Mouse (Mus musculus): Measurements from ENCODE around the gene Egfr. TPM values are rescaled to one million over a fixed set of nuclear protein-coding genes. Genes with fewer than 3 reads are reported as not detected.

Gene Egfr
- total RNA-seq, 2 experiments from 2014 or later = 14.3 to 15.4 TPM

DNA sequence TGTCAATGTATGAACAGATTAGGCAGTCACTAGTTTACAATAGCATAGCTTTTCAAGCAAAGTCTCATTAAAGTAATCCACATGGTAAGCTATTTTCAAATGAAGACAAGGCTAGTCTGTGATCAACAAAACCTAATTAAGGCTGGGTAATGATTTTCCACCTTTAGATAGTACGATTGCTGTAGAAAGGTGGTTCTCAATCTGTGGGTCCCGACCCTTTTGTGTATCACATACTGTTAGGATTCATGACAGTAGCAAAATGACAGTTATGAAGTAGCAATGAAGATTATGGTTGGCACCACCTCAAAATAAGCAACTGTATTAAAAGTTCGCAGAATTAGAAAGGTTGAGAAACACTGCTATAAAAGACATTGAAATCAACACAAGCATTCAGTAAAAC lies 90.9 kb downstream of the Egfr start:
- no peak for TF ChIP-seq CTCF (IDR thresholded peaks at IDR 0.05)
- intact Hi-C loops (cut with DNase I) = no loop called here
- Histone ChIP-seq H3K27ac (no peak overlapping the region), H3K4me3 (no peak overlapping the region)
- no peak for DNase-seq (ENCODE audit: extremely low spot score in 1 of 2, low spot score in 2 of 2)

DNA sequence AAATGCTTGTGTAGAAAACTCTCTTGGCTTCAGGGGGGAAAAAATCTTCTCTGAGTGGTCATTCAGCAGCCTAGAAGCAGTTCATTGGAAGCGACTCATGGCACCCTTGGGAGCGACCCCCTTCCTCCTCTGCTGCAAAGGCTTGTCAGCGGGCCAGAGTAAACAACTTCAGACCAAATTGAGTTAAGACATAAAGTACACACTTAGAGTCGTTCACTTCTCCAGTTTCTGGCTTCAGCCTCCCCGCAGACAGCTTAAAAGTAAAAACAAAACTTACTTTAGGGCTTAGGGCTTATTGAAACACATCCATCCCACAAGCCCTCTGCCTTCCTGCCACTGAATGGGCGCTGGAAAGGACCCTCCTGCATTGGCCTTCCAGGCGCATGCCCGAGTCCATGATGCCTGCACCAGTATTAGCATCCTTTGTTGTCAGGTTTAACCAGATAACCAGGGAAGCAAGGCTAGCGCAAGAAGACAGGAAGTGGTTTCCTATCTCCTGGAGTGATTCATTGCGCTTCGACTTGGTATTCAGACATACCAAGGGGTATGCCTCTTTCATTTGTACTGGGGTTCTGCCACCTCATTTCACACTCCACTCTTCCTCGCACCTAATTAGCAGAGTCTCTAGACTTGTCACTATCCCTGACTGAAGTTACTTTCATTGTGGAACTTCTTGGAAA lies 92.0 kb downstream of the Egfr start:
- H3K27ac ChIP-seq = no peak overlapping the region

DNA sequence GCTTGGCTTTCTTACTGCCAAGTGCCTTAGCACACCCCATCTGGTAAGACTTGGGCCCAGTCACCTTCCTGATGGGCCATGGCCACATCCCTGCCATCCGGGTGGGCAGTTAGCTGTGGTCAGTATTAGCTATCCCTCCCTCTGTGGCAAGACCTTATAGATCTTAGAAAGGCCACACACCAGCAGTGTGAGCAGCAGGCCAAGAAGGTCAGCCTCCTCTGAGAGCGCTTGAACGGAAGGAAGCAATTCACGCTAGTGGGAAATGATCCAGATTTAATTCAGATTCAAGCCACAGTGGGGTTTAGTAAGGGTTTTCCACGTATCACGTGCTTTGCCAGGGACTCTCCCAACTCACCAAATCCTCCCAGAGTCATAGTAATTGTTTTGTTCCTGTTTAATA lies 96.9 kb downstream of the Egfr start:
- intact Hi-C loops (cut with DNase I) = loop anchor here (2.0 kb wide), 1 partner anchor 96 kb away; the partner anchor contains the start of gene Egfr
- no peak for DNase-seq (ENCODE audit: extremely low spot score in 1 of 2, low spot score in 2 of 2)
- TF ChIP-seq CTCF (IDR thresholded peaks at IDR 0.05) = no peak
- H3K4me3 ChIP-seq = no peak overlapping the region
- no peak overlapping the region; the same call in 1 of the 2 replicates for H3K27ac ChIP-seq

More for the DNA sequence above, 92.0 kb downstream of the Egfr start:
- no peak for DNase-seq (ENCODE audit: extremely low spot score in 1 of 2, low spot score in 2 of 2)
- TF ChIP-seq CTCF (IDR thresholded peaks at IDR 0.05) = no peak
- H3K4me3 ChIP-seq = no peak overlapping the region
- intact Hi-C loops (cut with DNase I) = no loop called here

DNA sequence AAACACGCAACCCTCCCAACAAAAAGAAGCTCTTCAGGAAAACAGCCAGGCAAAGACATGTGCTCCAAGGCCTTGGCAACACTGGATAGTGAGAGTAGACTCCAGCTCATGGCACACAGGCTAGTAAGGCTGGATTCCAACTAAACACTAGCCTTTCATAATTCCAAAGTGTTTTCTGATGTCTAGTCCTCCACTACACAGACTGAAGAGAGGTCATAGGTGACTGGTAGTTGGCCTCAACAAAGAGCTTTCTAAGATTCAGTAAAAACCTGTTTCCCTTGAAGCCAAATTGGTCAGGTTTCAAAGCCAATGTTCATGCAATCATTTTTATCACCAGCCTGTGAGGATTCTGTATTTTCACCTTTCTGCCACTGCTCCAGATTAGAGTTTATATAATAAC lies 99.4 kb downstream of the Egfr start:
- no peak for DNase-seq (ENCODE audit: extremely low spot score in 1 of 2, low spot score in 2 of 2)
- Histone ChIP-seq H3K4me3 (no peak overlapping the region), H3K27ac (no peak overlapping the region)
- intact Hi-C loops (cut with DNase I) = no loop called here
- TF ChIP-seq CTCF (IDR thresholded peaks at IDR 0.05) = no peak

DNA sequence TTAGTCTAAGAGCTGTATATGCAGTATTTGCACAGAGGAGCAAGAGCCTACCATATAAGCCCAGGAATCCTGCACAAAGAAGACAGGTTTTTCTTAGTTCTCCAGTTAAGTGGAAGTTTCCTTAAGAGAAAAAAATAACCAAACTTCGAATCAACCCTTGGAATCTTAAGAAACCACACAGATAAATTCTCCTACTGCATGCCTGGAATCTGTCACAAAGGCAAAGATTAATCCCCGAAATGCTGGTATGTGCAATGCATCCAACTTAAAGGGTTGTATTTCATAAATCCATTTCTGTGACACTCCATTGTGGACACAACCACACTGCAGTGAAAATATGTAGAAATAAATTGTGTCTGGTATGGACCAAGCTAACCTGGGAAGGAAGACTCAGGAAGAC lies 102.1 kb downstream of the Egfr start:
- DNase-seq (ENCODE audit: extremely low spot score in 1 of 2, low spot score in 2 of 2) = no peak
- Histone ChIP-seq H3K27ac (no peak overlapping the region), H3K4me3 (no peak overlapping the region)
- intact Hi-C loops (cut with DNase I) = no loop called here
- no peak for TF ChIP-seq CTCF (IDR thresholded peaks at IDR 0.05)

DNA sequence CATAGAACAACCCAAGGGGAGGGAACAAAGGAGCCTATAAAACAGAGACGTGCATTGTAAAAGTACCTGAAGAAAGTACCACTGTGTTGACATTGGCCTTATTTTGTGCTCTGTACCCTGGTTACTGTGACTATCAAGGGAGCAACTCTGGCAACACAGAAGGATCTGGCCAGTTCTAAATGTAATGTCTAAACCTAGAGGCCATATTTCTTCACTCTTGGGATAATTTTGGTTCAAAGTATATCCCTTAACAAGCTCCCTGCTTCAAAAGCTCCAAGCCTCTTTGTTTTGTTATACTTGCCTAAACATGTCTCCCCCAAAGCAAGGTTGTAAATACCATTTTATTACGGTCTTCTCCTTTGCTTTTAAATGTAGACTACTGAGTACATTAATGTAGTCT lies 105.3 kb downstream of the Egfr start:
- intact Hi-C loops (cut with DNase I) = no loop called here
- no peak overlapping the region for H3K4me3 ChIP-seq
- H3K27ac ChIP-seq = no peak overlapping the region
- no peak for DNase-seq (ENCODE audit: extremely low spot score in 1 of 2, low spot score in 2 of 2)
- no peak for TF ChIP-seq CTCF (IDR thresholded peaks at IDR 0.05)

DNA sequence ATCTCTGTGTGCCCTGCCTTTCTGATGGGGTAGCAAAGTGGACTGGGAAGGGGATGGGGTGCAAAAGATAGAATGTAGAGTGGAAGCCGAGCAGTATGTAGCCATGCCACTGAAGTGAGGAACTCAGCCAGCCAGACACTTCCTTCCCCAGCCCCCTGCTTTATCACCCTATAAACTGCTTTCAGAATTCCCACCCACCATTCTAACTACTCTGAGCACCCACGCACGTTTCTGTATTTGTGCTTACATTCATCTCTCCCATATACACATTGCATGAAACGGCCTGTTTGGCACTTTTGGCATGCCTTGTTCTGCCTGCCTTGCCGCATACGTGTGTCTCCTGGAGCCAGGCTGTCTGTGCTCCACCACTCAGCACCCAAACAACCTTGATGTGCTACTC lies 109.0 kb downstream of the Egfr start:
- no peak overlapping the region for H3K27ac ChIP-seq
- intact Hi-C loops (cut with DNase I) = loop anchor here (5.0 kb wide), 1 partner anchor 109 kb away; the partner anchor contains the start of gene Egfr
- no peak for TF ChIP-seq CTCF (IDR thresholded peaks at IDR 0.05)
- H3K4me3 ChIP-seq = no peak overlapping the region
- peak; percentile 18 to 29 for DNase-seq (ENCODE audit: extremely low spot score in 1 of 2, low spot score in 2 of 2)

DNA sequence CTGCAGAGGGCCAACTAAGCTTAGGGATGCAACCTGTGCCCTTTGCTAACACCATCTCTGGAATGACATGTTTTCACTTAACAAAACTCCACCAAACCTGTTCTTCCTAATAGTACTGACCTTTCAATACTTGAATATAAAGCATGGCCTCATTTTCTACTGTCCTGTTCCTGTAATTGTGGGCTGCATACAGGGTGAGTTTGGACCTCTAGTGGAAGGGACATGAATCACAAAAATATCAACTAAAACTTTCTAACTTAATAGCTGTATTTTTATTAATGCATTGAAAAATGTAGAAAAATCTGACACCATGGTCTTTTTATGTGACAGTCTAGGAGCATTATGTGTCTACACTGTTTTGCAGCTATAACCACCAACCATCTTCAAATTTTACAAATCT lies 111.5 kb downstream of the Egfr start:
- intact Hi-C loops (cut with DNase I) = loop anchor here (5.0 kb wide), 1 partner anchor 111 kb away; the partner anchor contains the start of gene Egfr
- peak; percentile 15 for TF ChIP-seq CTCF (IDR thresholded peaks at IDR 0.05)
- no peak for DNase-seq (ENCODE audit: extremely low spot score in 1 of 2, low spot score in 2 of 2)
- H3K27ac ChIP-seq = no peak overlapping the region
- no peak overlapping the region for H3K4me3 ChIP-seq

DNA sequence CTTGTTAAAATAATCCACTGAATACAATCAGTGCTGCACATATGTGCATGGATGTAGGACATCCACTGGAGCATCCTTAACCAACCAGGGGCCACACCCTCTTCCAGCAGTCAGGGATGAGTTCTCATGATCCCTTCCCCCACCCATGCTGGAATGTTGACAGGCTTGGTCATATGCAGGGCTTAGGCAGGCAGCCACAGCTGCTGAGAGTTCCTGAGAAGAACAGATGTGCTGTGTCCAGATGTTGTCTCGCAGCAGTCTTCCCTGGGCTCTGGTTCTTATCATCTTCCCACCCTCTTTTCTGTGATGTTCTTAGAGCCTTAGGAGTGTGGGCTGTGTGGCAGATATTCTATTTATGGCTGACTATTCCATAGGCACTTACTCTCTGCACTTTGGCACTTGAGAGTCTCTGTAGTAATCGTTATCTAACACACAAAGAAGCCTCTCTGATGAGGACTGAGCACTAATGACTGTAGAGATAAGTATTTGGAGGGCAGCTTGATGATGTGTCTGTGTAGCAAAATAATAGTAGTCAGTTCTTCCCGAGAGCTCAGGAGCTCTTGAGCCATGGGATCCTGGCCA lies 113.1 kb downstream of the Egfr start:
- TF ChIP-seq CTCF (IDR thresholded peaks at IDR 0.05) = no peak
- no peak overlapping the region for H3K4me3 ChIP-seq
- H3K27ac ChIP-seq = no peak overlapping the region
- DNase-seq (ENCODE audit: extremely low spot score in 1 of 2, low spot score in 2 of 2) = no peak
- intact Hi-C loops (cut with DNase I) = loop anchor here (5.0 kb wide), 1 partner anchor 113 kb away; the partner anchor contains the start of gene Egfr

DNA sequence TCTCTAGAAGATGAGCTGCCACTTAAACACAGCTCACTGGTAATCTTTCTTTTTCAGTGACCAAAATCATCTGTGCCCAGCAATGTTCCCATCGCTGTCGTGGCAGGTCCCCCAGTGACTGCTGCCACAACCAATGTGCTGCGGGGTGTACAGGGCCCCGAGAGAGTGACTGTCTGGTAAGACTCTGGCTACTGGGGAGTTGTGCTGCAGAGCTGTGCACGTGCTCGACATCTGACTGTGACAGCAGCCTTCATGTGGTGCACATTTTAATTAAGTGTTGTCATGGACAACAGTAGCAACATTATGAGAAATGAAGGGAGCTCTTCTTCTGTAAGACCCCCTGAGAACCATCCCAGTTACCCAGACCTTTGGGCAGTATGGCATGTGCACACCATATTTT lies 116.0 kb downstream of the Egfr start:
- DNase-seq (ENCODE audit: extremely low spot score in 1 of 2, low spot score in 2 of 2) = no peak
- no peak overlapping the region for H3K4me3 ChIP-seq
- intact Hi-C loops (cut with DNase I) = no loop called here
- no peak for TF ChIP-seq CTCF (IDR thresholded peaks at IDR 0.05)
- H3K27ac ChIP-seq = no peak overlapping the region

DNA sequence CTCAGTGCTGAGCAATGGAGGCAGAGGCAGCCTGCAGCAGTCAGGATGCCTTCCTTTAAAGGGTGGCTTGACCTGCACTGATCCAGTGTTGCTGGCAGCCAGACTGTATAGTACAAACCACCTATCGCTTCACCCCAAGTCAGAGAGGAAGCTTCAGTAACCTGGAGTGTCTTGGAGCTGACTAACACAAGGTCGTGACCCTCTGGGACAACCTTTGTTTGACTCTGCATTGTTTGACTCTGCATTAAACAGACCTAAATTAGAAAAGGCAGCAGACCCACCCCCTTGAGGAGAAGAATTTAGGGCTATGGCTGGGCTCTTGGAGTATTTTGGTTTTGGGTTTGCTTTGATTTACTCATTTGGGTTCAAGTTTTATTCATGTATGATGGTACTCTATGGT lies 117.5 kb downstream of the Egfr start:
- no peak overlapping the region for H3K27ac ChIP-seq
- DNase-seq (ENCODE audit: extremely low spot score in 1 of 2, low spot score in 2 of 2) = no peak
- no peak for TF ChIP-seq CTCF (IDR thresholded peaks at IDR 0.05)
- no peak overlapping the region for H3K4me3 ChIP-seq
- intact Hi-C loops (cut with DNase I) = no loop called here

DNA sequence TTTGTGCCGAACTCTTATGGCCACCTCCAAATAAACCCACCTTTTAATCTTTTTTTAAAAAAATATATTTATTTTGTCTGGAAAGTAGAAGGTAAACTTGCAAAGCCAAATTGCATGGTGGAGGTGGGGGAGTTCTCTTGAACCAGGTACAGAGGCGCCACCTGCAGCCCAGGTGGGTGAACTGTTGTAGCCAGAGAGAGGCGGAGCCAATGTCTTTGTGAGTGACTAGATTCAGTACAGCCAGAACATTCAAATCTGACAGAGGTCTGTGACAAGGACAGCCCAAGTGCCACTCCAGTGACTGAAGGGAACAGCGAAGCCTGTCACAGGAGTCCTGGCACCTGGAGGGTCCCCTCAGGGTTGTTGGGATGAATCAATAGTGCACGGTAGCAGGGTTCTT lies 119.1 kb downstream of the Egfr start:
- Histone ChIP-seq H3K4me3 (no peak overlapping the region), H3K27ac (no peak overlapping the region)
- peak; percentile 20 for DNase-seq (ENCODE audit: extremely low spot score in 1 of 2, low spot score in 2 of 2)
- intact Hi-C loops (cut with DNase I) = loop anchor here (5.0 kb wide), 1 partner anchor 344 kb away; no protein-coding TSS in a partner anchor
- peak; percentile 47 for TF ChIP-seq CTCF (IDR thresholded peaks at IDR 0.05)
